Mouse (Mus musculus): ENCODE measurements around the gene Ripk3. TPM values are rescaled to one million over a fixed set of nuclear protein-coding genes. Genes with fewer than 3 reads are reported as not detected.
"Not testable (repeated sequence)": the region's sequence is repeated elsewhere in the genome, so short reads cannot be mapped to it uniquely, and the experiment has no call there.

Ripk3 gene
- polyA plus RNA-seq, 1 experiment from 2014 or later, result 32.7 TPM

DNA sequence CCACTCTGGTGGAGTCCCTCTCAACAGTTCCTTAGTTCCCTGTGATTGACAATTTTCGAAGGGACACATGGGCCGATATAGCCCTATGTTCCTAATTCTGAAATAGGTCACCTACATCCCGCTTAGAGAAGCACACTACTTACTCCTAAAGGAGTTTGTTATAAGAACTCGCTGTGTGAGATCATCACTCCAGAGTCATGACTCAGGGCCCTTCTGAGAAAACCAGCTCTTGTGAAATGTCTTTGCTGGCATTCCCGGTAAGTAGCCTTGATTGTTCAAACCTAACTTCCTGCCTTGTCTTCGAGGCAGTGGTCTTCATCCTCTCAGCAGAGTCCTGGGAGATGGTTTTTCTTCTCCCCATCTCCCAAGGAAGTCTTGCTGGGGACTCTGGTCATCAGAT, 20.1 kb downstream of the Ripk3 start:
- ATAC-seq (ENCODE audit: insufficient read depth, low FRiP score), result no peak
- H3K4me1 ChIP-seq (ENCODE audit: control insufficient read depth, insufficient read depth, low read length), result peaks cover 6% of the 10 kb centered on the region; the same call in 1 of the 2 replicates
- no peak overlapping the region for H3K4me2 ChIP-seq (ENCODE audit: low read depth, low read length)
- H3K4me3 ChIP-seq (replicated peaks; ENCODE audit: low read length), result no peak overlapping the region
- no peak overlapping the region for H3K27ac ChIP-seq (ENCODE audit: low read length)
- H3K9me3 ChIP-seq (replicated peaks; ENCODE audit: control insufficient read depth, low read length), result no peaks in the 10 kb centered on the region
- 87% methylated on average over 6 of the region's 6 CpGs for WGBS
- H3K27me3 ChIP-seq (ENCODE audit: control insufficient read depth, insufficient read depth, low read length), result peaks cover 20% of the 10 kb centered on the region
- H3K9ac ChIP-seq (ENCODE audit: low read length), result no peak overlapping the region
- no peaks in the 10 kb centered on the region for H3K36me3 ChIP-seq (ENCODE audit: control insufficient read depth, insufficient read depth, low read length)

DNA sequence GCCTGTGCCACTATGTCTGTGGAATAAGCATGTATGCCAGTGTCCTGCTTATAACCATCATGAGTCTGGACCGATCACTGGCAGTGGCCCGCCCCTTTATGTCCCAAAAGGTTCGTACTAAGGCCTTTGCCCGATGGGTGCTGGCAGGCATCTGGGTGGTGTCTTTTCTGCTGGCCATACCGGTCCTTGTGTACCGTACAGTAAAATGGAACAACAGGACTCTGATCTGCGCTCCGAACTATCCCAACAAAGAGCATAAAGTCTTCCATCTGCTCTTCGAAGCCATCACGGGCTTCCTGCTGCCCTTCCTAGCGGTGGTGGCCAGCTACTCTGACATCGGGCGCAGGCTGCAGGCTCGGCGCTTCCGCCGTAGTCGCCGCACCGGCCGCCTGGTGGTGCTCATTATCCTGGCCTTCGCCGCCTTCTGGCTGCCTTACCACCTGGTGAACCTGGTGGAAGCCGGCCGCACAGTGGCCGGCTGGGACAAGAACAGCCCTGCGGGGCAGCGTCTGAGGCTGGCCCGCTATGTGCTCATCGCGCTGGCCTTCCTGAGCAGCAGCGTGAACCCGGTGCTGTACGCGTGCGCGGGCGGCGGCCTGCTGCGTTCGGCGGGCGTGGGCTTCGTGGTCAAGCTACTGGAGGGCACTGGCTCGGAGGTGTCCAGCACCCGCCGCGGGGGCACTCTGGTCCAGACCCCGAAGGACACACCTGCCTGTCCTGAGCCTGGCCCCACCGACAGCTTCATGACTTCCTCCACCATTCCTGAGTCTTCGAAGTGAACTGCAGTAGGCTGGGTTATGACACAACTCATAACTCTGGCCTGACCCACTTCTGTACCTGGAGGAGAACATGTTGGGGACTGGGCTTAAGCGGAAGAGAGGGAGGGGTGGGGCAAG, 20.9 kb downstream of the Ripk3 start:
- Histone ChIP-seq H3K4me3 (replicated peaks; ENCODE audit: low read length) (peak overlapping the region; percentile 47), H3K27ac (ENCODE audit: low read length) (no peak overlapping the region), H3K4me2 (ENCODE audit: low read depth, low read length) (peak overlapping the region; percentile 80), H3K9me3 (replicated peaks; ENCODE audit: control insufficient read depth, low read length) (no peaks in the 10 kb centered on the region), H3K9ac (ENCODE audit: low read length) (peak overlapping the region; percentile 72), H3K36me3 (ENCODE audit: control insufficient read depth, insufficient read depth, low read length) (no peaks in the 10 kb centered on the region), H3K4me1 (ENCODE audit: control insufficient read depth, insufficient read depth, low read length) (peaks cover 8% of the 10 kb centered on the region; the same call in 1 of the 2 replicates), H3K27me3 (ENCODE audit: control insufficient read depth, insufficient read depth, low read length) (peaks cover 20% of the 10 kb centered on the region)
- ATAC-seq (ENCODE audit: insufficient read depth, low FRiP score), result peak; percentile 48; the same call in 1 of the 2 replicates
- 10% methylated on average over 52 of the region's 52 CpGs for WGBS

DNA sequence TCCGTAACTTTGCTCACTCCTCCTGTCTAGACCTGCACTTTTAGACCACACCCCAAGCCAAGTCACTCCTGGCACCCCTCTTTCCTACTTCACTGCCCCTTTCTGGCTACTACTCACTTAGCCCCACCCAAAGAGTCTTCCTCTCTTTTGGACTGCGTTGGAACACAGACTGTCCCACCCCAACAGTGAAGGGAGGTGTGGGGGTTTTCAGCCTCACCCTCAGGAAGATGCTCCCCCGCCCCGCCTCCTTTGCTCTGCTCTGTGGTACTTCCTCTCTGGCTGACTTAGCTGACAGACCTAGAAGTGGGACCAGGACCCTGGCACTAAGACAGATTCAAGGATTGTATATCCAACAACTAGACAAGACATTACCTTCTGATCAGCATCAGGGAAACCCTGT, 23.0 kb downstream of the Ripk3 start, which contains the start of gene Ltb4r1:
Ltb4r1 (plus strand) TSS at position 267 of the 400 bp plus-strand sequence.
- H3K27me3 ChIP-seq (ENCODE audit: control insufficient read depth, insufficient read depth, low read length), result peaks cover 33% of the 10 kb centered on the region
- peaks cover 13% of the 10 kb centered on the region for H3K4me1 ChIP-seq (ENCODE audit: control insufficient read depth, insufficient read depth, low read length)
- H3K27ac ChIP-seq (ENCODE audit: low read length), result peak within 1 kb of the TSS; percentile 27; the same call in 1 of the 2 replicates
- 59% methylated on average over 4 of the region's 4 CpGs for WGBS
- ATAC-seq (ENCODE audit: insufficient read depth, low FRiP score), result no peak
- H3K9ac ChIP-seq (ENCODE audit: low read length), result no peak within 1 kb of the TSS
- H3K36me3 ChIP-seq (ENCODE audit: control insufficient read depth, insufficient read depth, low read length), result no peaks in the 10 kb centered on the region
- no peak within 1 kb of the TSS for H3K4me2 ChIP-seq (ENCODE audit: low read depth, low read length)
- no peak within 1 kb of the TSS for H3K4me3 ChIP-seq (replicated peaks; ENCODE audit: low read length)
- H3K9me3 ChIP-seq (replicated peaks; ENCODE audit: control insufficient read depth, low read length), result no peaks in the 10 kb centered on the region

DNA sequence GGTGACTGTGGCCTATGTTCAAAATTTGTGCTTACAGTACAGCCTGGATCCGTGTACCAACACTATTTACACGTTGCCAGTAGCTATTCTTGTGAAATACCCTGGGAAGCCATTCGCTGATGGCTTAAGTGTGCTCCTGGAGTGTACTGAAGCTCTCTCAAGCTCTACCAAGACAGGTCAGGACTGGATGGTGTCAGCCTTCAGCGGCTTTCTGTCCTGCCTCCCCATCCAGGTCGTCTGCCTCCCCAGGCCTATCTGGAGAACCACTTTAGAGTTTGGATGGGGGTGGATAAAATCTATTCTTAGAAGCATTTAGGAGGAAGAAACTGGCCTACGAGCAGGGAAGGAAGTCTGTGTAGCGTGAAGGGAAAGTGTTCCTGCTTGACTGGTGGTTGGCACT, 25.5 kb downstream of the Ripk3 start:
- H3K27me3 ChIP-seq (ENCODE audit: control insufficient read depth, insufficient read depth, low read length), result peaks cover 29% of the 10 kb centered on the region
- H3K36me3 ChIP-seq (ENCODE audit: control insufficient read depth, insufficient read depth, low read length), result no peaks in the 10 kb centered on the region
- peak overlapping the region; percentile 68 for H3K27ac ChIP-seq (ENCODE audit: low read length)
- no peak overlapping the region for H3K4me3 ChIP-seq (replicated peaks; ENCODE audit: low read length)
- peak overlapping the region; percentile 77 for H3K4me2 ChIP-seq (ENCODE audit: low read depth, low read length)
- H3K9ac ChIP-seq (ENCODE audit: low read length), result 0 out of 2 replicates have a peak overlapping the region, but pooled peaks have one; percentile 90
- no peak for ATAC-seq (ENCODE audit: insufficient read depth, low FRiP score)
- peaks cover 18% of the 10 kb centered on the region for H3K4me1 ChIP-seq (ENCODE audit: control insufficient read depth, insufficient read depth, low read length)
- WGBS, result 49% methylated on average over 7 of the region's 7 CpGs
- no peaks in the 10 kb centered on the region for H3K9me3 ChIP-seq (replicated peaks; ENCODE audit: control insufficient read depth, low read length)

DNA sequence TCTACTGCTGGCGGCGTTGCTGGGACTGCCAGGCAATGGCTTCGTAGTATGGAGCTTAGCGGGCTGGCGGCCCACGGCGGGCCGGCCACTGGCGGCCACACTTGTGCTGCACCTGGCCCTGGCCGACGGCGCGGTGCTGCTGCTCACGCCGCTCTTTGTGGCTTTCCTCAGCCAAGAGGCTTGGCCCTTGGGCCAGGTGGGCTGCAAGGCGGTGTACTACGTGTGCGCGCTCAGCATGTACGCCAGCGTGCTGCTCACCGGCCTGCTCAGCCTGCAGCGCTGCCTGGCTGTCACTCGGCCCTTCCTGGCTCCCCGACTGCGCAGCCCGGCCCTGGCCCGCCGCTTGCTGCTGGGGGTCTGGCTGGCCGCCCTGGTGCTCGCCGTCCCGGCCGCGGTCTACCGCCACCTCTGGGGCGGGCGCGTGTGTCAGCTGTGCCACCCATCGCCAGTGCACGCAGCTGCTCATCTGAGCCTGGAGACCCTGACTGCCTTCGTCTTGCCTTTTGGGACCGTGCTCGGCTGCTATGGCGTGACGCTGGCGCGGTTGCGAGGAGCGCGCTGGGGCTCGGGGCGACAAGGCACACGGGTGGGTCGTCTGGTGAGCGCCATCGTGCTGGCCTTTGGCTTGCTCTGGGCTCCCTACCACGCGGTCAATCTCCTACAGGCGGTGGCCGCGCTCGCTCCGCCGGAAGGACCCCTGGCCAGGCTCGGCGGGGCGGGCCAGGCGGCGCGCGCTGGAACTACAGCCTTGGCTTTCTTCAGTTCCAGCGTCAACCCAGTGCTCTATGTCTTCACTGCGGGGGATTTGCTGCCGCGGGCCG, 26.5 kb downstream of the Ripk3 start:
- WGBS, result under 1% methylated on average over 77 of the region's 77 CpGs
- peak overlapping the region; percentile 90 for H3K9ac ChIP-seq (ENCODE audit: low read length)
- H3K4me1 ChIP-seq (ENCODE audit: control insufficient read depth, insufficient read depth, low read length), result peaks cover 17% of the 10 kb centered on the region
- peak overlapping the region; percentile 77 for H3K4me2 ChIP-seq (ENCODE audit: low read depth, low read length)
- no peaks in the 10 kb centered on the region for H3K9me3 ChIP-seq (replicated peaks; ENCODE audit: control insufficient read depth, low read length)
- peak overlapping the region; percentile 47 for H3K4me3 ChIP-seq (replicated peaks; ENCODE audit: low read length)
- H3K27me3 ChIP-seq (ENCODE audit: control insufficient read depth, insufficient read depth, low read length), result peaks cover 26% of the 10 kb centered on the region
- peak; percentile 59; the same call in 1 of the 2 replicates for ATAC-seq (ENCODE audit: insufficient read depth, low FRiP score)
- H3K27ac ChIP-seq (ENCODE audit: low read length), result peak overlapping the region; percentile 68
- no peaks in the 10 kb centered on the region for H3K36me3 ChIP-seq (ENCODE audit: control insufficient read depth, insufficient read depth, low read length)

DNA sequence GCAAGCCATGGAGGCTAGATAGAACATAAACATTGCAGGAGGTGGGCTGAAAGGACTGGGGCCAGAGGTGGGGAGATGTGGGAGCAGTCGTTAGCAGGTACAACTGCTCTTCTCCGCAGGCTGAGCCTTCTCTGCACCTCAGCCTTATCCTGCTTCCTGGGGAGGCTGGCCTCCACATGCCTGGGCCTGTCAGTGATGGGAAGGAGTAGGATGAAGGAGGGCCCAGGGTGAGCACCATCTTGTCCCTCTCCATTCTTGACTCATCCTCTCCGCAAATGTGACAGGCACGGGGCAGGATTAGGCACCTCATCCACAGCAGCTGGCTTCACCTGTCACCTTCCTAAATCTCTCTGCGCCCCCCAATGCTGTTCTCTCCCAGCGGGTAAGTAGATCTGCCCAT, 27.5 kb downstream of the Ripk3 start, which contains the start of gene Ltb4r2:
Ltb4r2 (plus strand) TSS at position 266 of the 400 bp plus-strand sequence.
- H3K36me3 ChIP-seq (ENCODE audit: control insufficient read depth, insufficient read depth, low read length), result no peaks in the 10 kb centered on the region
- peak within 1 kb of the TSS; percentile 77 for H3K4me2 ChIP-seq (ENCODE audit: low read depth, low read length)
- ATAC-seq (ENCODE audit: insufficient read depth, low FRiP score), result no peak
- H3K9ac ChIP-seq (ENCODE audit: low read length), result peak within 1 kb of the TSS; percentile 90
- H3K9me3 ChIP-seq (replicated peaks; ENCODE audit: control insufficient read depth, low read length), result no peaks in the 10 kb centered on the region
- H3K4me1 ChIP-seq (ENCODE audit: control insufficient read depth, insufficient read depth, low read length), result peaks cover 17% of the 10 kb centered on the region
- peaks cover 24% of the 10 kb centered on the region for H3K27me3 ChIP-seq (ENCODE audit: control insufficient read depth, insufficient read depth, low read length)
- H3K27ac ChIP-seq (ENCODE audit: low read length), result peak within 1 kb of the TSS; percentile 68; the same call in 1 of the 2 replicates
- WGBS, result 71% methylated on average over 6 of the region's 6 CpGs
- H3K4me3 ChIP-seq (replicated peaks; ENCODE audit: low read length), result peak within 1 kb of the TSS; percentile 47

- not testable (repeated sequence) for ATAC-seq (ENCODE audit: insufficient read depth, low FRiP score); H3K27ac ChIP-seq (ENCODE audit: low read length); H3K9ac ChIP-seq (ENCODE audit: low read length); H3K36me3 ChIP-seq (ENCODE audit: control insufficient read depth, insufficient read depth, low read length); H3K9me3 ChIP-seq (replicated peaks; ENCODE audit: control insufficient read depth, low read length)
- WGBS, result 0% methylated on average over 5 of the region's 6 CpGs
- H3K4me1 ChIP-seq (ENCODE audit: control insufficient read depth, insufficient read depth, low read length), result peaks cover 17% of the 10 kb centered on the region
- H3K27me3 ChIP-seq (ENCODE audit: control insufficient read depth, insufficient read depth, low read length), result peaks cover 24% of the 10 kb centered on the region
- H3K4me2 ChIP-seq (ENCODE audit: low read depth, low read length), result peak overlapping the region; percentile 45
- peak overlapping the region; percentile 29 for H3K4me3 ChIP-seq (replicated peaks; ENCODE audit: low read length)
Observed at GRCm38 (mm10) chr14:55760156-55760555, 28.5 kb downstream of the Ripk3 start.

- Histone ChIP-seq H3K27ac (ENCODE audit: low read length) (peak within 1 kb of the TSS; percentile 76), H3K36me3 (ENCODE audit: control insufficient read depth, insufficient read depth, low read length) (peaks cover 12% of the 10 kb centered on the region; the same call in 1 of the 2 replicates), H3K4me3 (replicated peaks; ENCODE audit: low read length) (peak within 1 kb of the TSS; percentile 17), H3K9me3 (replicated peaks; ENCODE audit: control insufficient read depth, low read length) (no peaks in the 10 kb centered on the region), H3K27me3 (ENCODE audit: control insufficient read depth, insufficient read depth, low read length) (peaks cover 13% of the 10 kb centered on the region; the same call in 1 of the 2 replicates), H3K4me1 (ENCODE audit: control insufficient read depth, insufficient read depth, low read length) (peaks cover 17% of the 10 kb centered on the region), H3K9ac (ENCODE audit: low read length) (peak within 1 kb of the TSS; percentile 40; the same call in 1 of the 2 replicates), H3K4me2 (ENCODE audit: low read depth, low read length) (peak within 1 kb of the TSS; percentile 44)
- 12% methylated on average over 8 of the region's 8 CpGs for WGBS
- peak; percentile 63; the same call in 1 of the 2 replicates for ATAC-seq (ENCODE audit: insufficient read depth, low FRiP score)
Observed at GRCm38 (mm10) chr14:55758363-55758784, 30.3 kb downstream of the Ripk3 start, which contains the start of gene Cideb. Gene Cideb (minus strand): TSS chr14:55758458.
